Mouse (Mus musculus): Measurements from ENCODE around the gene Clcn3.

Clcn3 gene

DNA sequence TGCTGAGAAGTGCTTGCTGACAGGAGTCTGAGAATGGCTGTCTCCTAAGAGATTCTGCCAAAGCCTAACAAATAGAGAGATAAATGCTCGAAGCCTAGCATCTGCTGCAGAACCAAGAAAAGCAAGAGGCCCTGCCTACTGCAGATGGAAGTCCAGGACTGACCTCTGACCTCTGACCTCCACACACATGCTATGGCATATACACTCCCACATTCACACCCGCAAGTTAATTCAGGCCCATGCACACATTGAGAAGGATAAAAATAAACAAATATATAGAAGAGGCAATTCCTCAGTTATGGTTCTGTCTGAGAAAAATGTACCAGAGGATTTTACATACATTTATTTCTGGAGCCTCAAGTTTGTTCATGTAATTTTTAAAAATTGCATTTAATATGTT lies 104.5 kb downstream of the Clcn3 start:
- CTCF ChIA-PET: no interaction called here

DNA sequence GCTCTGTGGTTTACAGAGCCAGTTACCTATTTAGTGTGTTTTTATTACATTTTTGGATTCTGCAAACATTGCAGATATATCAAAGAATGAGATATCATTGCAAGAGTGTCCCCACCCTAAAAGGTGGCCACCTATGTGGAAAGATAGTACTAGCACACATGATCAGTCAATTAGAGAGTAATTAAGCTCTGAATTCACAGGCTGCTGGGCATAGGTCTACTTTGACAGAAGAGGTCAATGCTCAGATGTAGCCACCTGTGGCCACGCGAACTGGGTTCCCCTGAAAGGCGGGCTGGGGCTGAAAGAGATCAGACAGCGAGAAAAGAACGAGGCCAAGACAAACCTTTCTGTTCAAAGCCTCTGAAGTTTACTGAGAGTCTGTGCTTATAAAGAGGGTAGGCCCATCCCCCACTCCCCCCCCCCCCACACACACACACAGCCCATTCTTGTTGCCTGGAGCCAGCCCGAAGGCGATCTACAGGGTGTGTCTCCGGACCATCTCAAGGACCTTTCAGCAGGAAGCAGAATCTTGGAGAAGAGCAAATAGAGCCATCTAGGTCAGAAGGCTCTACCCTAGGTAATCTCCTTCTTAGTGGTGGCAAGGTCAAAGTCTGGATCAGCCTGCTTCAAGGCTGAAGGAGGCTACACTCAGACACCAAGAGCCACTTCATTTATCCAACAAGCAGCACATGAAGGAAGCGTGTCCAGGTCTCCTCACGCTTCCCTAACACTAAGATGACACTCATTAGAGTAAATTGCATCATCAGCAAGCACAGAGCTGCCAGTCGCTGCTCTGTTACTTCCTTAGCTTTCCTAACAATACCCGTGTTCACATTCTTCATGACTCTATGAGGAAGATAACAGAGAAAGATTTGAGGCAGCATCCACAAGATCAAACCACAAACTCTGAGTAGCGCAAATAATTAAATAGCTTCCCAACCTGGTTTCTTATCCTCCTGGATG lies 112.6 kb downstream of the Clcn3 start:
- CTCF ChIA-PET: no interaction called here

DNA sequence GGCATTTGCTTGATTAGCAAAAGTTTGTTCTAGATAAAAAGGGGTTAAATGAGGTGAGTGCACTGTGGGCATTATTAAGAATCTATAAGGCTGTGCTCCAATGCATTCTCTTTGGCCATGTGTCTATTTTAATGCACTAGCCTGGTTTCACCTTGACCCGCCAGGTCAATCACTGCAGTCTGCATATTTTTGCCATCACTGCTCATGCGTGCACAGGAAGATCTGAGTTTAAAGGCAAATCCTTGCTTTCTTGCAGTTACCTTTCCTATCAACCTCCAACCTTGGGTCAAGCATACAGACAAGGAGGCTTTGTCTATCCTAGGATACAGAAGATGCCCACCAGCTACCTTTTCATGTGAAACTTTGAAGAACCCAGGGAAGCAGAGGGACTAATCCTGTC lies 113.3 kb downstream of the Clcn3 start:
- CTCF ChIA-PET: no interaction called here

DNA sequence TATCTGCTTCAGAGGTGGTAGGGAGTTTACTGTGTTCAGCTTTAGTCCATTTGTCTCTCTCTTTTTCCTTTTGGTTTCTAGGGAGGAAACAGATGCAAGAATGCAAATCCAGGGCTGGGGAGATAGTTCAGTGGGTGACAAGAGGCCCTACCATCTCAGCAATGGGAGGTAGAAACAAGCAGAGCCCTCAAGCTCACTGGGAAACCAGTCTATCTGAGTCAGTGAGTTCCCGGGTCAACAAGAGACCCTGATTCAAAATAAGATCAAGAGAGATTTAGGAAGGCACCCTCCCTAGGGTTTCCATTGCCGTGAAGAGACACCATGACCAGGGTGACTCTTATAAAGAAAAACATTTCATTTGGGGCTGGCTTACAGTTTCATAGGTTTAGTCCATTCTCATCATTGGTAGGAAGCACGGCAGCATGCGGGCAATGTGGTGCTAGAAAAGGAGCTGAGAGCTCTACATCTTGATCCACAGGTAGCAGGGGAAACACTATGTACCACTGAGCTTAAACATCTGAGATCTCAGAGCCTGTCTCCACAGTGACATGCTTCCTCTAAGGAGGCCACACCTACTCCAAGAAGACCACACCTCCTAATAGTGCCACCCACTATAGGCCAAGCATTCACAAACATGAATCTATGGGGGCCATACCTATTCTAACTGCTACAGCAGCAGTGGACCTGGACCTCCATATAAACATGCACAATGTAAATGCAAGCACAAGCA lies 114.7 kb downstream of the Clcn3 start:
- CTCF ChIA-PET: interaction anchor here (0.7 kb wide), 1 partner anchor 157 kb away, joined by 7 read pairs; no protein-coding TSS in a partner anchor

DNA sequence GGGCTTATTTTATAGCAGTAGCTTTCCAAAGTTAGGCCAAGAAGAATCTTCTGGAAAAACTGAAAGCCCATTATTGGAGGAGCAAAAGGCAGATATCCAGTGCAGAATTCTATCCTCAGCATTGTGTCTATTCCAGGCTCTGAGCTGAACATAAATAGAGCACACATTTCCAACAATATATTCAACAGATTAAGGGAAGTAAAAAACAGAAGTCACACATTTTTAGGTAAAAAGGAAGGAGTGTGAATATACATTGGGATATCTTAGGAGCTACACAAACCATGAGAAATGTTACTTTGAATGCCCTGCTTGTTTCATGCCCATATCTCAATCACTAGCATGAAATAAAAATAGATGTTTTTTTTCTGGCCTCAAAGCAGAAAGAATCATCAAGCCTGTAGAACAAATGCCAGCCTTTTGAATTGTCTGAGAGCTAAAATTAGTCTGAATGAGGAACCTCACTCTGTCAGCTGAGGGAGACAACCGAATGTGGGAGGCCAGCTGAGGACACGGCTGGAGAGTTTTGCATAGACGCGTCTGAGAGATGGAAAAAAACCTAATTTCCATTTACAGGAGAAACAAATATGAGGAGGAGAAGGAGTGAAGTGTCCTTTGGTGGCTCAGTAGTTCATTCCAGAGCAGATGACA lies 115.5 kb downstream of the Clcn3 start:
- CTCF ChIA-PET: interaction anchor here (0.5 to 0.7 kb wide), 2 partner anchors 93 to 158 kb away, joined by 7 to 9 read pairs; no protein-coding TSS in a partner anchor

DNA sequence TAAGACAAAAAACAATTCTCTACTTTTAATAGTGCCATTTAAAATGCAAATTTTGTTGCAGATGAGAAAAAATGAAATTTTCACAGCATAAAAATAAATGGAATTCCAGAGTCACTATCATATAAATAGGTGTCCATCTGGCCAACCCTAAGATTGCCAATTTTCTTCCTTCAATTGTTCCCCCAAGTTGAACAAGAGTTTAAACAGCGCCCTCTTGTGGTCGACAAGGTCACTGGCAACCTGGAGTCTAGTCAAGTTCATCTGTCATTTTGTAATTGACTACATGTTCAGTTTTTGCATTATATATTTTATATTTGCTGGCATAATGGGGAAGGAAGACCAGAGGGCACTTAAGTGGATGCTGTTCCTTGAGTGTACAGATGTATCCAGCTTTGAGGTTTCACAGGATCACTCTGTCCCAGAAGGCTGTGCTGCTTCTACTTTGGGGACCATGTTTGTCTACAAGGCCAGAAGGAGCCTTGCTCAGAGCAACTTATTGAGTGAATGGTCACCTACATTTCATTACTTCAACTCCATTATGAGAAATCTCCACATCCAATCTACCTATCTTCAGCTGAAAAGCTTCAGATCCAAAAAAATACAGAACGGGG lies 117.5 kb downstream of the Clcn3 start:
- CTCF ChIA-PET: no interaction called here

- CTCF ChIA-PET: no interaction called here
These were observed 118.2 kb downstream of the Clcn3 start for GRCm38 (mm10) chr8:60864875-60865274.

DNA sequence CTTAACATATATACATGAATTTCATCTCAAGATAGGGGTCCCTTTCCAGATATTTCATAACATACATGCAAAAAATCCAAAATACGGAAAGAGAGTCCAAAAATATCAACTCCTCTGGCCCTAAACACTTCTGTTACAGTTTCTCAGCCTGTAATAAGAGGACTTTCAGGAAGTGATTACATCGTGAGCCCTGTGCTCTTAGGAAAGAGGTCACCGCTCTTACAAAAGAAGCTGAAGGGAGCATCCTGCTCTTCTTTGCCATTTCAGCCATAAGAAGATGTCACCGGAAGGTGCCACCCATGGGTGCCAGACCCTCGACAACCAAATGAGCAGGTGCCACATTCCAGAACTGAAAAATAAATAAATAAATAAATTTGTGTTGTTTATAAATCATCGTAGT lies 121.3 kb downstream of the Clcn3 start:
- CTCF ChIA-PET: no interaction called here

DNA sequence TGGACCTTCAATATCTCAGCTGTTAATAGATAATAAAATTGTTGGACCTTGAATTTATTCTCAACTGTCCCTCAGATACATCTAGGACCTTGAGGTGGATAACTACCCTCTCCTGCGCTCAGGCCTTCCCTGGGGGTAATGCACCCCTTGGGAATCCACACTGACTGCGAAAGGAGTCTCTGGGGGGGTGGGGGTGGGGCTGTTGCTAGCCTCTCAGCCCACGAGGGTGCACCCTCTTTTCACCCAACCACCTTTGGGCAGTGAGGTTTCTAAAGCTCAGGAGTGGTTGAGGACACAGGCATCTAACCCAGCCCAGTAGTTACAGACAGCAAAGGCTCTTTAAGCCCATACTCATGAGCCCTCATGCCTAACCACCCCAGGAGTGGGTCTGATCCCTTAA lies 122.4 kb downstream of the Clcn3 start:
- CTCF ChIA-PET: no interaction called here
